Mouse (Mus musculus) heart, postnatal 36 days (tissue): ENCODE measurements around the gene Evpl. TPM values are rescaled to one million over a fixed set of nuclear protein-coding genes. Genes with fewer than 3 reads are reported as not detected.
"Not testable (repeated sequence)": the region's sequence is repeated elsewhere in the genome, so short reads cannot be mapped to it uniquely, and the experiment has no call there.

Source experiments
- DNase-seq, 2 experiments: peaks; one replicate each; pipeline ENCODE4 v3.0.0; 2021 to 2022
- intact Hi-C: fragments of 180-260 bp; cut with DNase I; formaldehyde crosslinking; loops from one replicate; pipeline ENCODE4 v1.15.1; 2025
- total RNA-seq, 2 experiments: library from RNA; stranded (reverse); gene quantifications; 2 replicates each; pipeline ENCODE4 v1.2.3; 2021

Gene Evpl
- 1 to 10 TPM in 1 of 2 experiments, under 1 TPM in 1; 0.62 to 1.0 TPM for total RNA-seq

- DNase-seq: peak in 1 of 2 experiments; percentile 15
- intact Hi-C loops: no loop called here
Observed at GRCm38 (mm10) chr11:116237742-116238395, at the start of gene Evpl. TSS of gene Evpl (minus strand) at chr11:116238077.

- DNase-seq: no peak
- intact Hi-C loops: no loop called here
Observed at GRCm38 (mm10) chr11:116287351-116287750, 49.5 kb upstream of the Evpl start.

GRCm38 (mm10) chr11:116285770-116286191, 47.9 kb upstream of the Evpl start:
- peak in 1 of 2 experiments; percentile 23 for DNase-seq
- intact Hi-C loops: no loop called here

GRCm38 (mm10) chr11:116283982-116284381, 46.1 kb upstream of the Evpl start:
- intact Hi-C loops: no loop called here
- DNase-seq: no peak

GRCm38 (mm10) chr11:116282912-116283521, 45.1 kb upstream of the Evpl start:
- intact Hi-C loops: no loop called here
- DNase-seq: no peak

- intact Hi-C loops: no loop called here
- DNase-seq: no peak
Observed at GRCm38 (mm10) chr11:116282089-116282488, 44.2 kb upstream of the Evpl start.

- intact Hi-C loops: no loop called here
- no peak for DNase-seq
Observed at GRCm38 (mm10) chr11:116281671-116282070, 43.8 kb upstream of the Evpl start.

GRCm38 (mm10) chr11:116280751-116281663, 43.1 kb upstream of the Evpl start, which contains the start of gene Galr2:
TSS of gene Galr2 (plus strand) at chr11:116280939.
- intact Hi-C loops: no loop called here
- DNase-seq: no peak

- DNase-seq, intact Hi-C loops: not testable (repeated sequence)
Observed at GRCm38 (mm10) chr11:116277184-116277583, 39.3 kb upstream of the Evpl start.

- intact Hi-C loops: loop anchor here (2.0 to 5.0 kb wide), 2 partner anchors 33 to 107 kb away; partner anchors contain the start of genes Exoc7 and Fbf1
- DNase-seq: peak; percentile 92 to 93
Observed at GRCm38 (mm10) chr11:116274045-116274666, 36.3 kb upstream of the Evpl start, which contains the start of gene Srp68. TSS of gene Srp68 (minus strand) at chr11:116274217.

GRCm38 (mm10) chr11:116273469-116274044, 35.7 kb upstream of the Evpl start:
- intact Hi-C loops: loop anchor here (2.0 to 5.0 kb wide), 2 partner anchors 33 to 106 kb away; partner anchors contain the start of genes Exoc7 and Fbf1
- no peak for DNase-seq

- DNase-seq: no peak
- intact Hi-C loops: loop anchor here (5.0 kb wide), 1 partner anchor 106 kb away; the partner anchor contains the start of gene Fbf1
Observed at GRCm38 (mm10) chr11:116272589-116273468, 35.0 kb upstream of the Evpl start.

- intact Hi-C loops: no loop called here
- no peak for DNase-seq
Observed at GRCm38 (mm10) chr11:116269560-116269959, 31.7 kb upstream of the Evpl start.

GRCm38 (mm10) chr11:116268313-116268712, 30.4 kb upstream of the Evpl start:
- DNase-seq: no peak
- intact Hi-C loops: no loop called here

GRCm38 (mm10) chr11:116267637-116268036, 29.8 kb upstream of the Evpl start:
- intact Hi-C loops: no loop called here
- no peak for DNase-seq

GRCm38 (mm10) chr11:116265850-116266249, 28.0 kb upstream of the Evpl start:
- DNase-seq: no peak
- intact Hi-C loops: no loop called here

- no peak for DNase-seq
- intact Hi-C loops: no loop called here
Observed at GRCm38 (mm10) chr11:116265352-116265751, 27.5 kb upstream of the Evpl start.

GRCm38 (mm10) chr11:116260259-116260658, 22.4 kb upstream of the Evpl start:
- intact Hi-C loops: no loop called here
- DNase-seq: no peak

GRCm38 (mm10) chr11:116259461-116259860, 21.6 kb upstream of the Evpl start:
- intact Hi-C loops: no loop called here
- DNase-seq: no peak
